Mouse (Mus musculus): Measurements from ENCODE around the gene Inpp1. TPM values are rescaled to one million over a fixed set of nuclear protein-coding genes. Genes with fewer than 3 reads are reported as not detected.

Gene Inpp1
- polyA plus RNA-seq, 1 experiment from 2014 or later = 3.3 TPM

DNA sequence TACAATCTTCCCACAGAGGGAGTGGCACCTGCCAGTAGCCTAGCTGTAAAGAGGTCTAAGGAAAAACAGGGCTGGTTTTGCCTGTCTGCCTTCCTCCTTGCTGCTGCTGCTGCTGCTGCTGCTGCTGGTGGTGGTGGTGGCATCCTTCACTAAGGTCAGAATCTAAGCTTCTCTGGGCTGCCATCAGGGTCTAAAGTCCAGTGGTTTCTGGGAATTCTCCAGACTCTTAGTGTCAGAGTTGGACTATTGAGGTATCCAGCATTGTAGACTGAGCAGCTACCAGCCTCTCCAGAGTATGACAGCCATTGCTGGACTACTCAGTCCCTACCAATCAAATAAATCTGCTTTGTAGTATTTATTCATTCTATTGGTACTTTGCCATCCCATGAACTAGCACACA is 24.8 kb downstream of the Inpp1 start:
- H3K9me3 ChIP-seq (replicated peaks) = no peaks in the 10 kb centered on the region
- H3K9ac ChIP-seq = no peak overlapping the region
- no peaks in the 10 kb centered on the region for H3K27me3 ChIP-seq
- no peak for DNase-seq
- H3K4me1 ChIP-seq (replicated peaks) = no peaks in the 10 kb centered on the region
- ATAC-seq (ENCODE audit: low read depth) = no peak
- 0 out of 2 replicates have a peak, but pooled peaks cover 9% of the 10 kb centered on the region for H3K36me3 ChIP-seq
- H3K27ac ChIP-seq = no peak overlapping the region
- no peak overlapping the region for H3K4me3 ChIP-seq (replicated peaks)
- H3K4me2 ChIP-seq = no peak overlapping the region

DNA sequence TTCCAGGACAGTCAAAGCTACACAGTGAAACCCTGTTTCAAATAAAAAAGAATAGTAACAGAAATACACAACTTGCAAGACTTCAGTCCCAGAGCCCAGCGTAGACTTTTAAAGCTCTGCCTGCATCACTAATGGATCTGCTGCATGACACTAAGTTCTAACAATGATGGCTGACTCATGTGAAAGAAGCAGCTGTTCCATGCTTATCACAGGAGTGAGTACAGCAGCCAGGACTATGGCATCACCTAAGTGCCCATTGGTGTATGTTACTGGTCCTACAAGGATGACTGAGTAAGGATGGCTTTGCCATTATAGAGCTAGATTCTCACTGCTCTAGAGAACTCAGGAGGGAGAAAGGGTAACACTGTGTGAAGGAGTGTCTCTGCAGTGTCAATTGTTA is 30.2 kb downstream of the Inpp1 start:
- Histone ChIP-seq H3K9ac (no peak overlapping the region), H3K4me3 (replicated peaks) (no peak overlapping the region), H3K27ac (no peak overlapping the region), H3K4me2 (no peak overlapping the region), H3K9me3 (replicated peaks) (no peaks in the 10 kb centered on the region), H3K36me3 (0 out of 2 replicates have a peak, but pooled peaks cover 9% of the 10 kb centered on the region), H3K4me1 (replicated peaks) (no peaks in the 10 kb centered on the region), H3K27me3 (no peaks in the 10 kb centered on the region)
- WGBS (ENCODE audit: insufficient replicate concordance) = 68% methylated on average over 1 of the region's 1 CpGs
- DNase-seq (no peak), ATAC-seq (ENCODE audit: low read depth) (no peak)

DNA sequence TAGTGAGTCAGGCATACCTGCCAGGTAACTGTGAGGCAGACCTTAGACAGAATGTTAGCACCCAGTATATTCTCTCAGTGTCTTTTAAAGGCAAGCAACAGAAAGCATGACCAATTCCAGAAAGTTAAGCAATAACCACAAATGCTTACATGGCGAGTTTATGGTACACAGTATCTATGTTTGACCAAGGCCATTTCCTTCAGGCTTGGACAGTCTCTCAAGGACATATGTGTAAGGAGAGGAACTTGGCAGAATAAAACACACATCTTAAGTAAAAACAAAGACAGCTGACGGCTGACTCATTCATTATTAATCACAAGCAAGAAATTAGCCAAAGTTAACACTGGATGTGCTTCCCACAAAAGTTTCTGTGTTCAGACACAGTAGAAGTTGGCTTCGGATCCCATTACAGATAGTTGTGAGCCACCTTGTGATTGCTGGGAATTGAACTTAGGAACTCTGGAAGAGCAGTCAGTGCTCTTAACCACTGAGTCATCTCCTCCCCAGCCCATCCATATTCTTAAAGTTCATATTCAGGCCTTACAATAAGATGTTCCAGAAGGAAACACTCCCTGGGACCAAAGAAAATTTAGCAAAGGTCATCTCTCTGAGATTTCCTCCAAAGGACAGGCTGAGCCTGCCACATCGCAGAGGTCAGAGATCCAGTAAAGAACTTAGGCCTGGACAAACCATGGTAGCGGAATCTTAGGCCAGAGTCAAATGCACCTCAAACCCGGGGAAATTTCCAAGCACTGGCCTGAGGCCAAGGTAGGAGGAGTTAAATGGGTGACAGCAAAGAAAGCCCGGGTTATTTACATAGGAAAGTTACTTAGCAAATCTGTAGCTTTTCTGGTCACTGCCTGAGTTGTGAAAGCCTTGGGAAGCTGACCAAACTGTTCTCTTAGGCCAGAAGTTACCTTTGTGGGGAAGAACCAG is 52.0 kb downstream of the Inpp1 start:
- H3K9me3 ChIP-seq (replicated peaks) = no peaks in the 10 kb centered on the region
- H3K27me3 ChIP-seq = no peaks in the 10 kb centered on the region
- H3K36me3 ChIP-seq = no peaks in the 10 kb centered on the region
- no peak overlapping the region for H3K9ac ChIP-seq
- WGBS (ENCODE audit: insufficient replicate concordance) = 57% methylated on average over 7 of the region's 7 CpGs
- DNase-seq (no peak), ATAC-seq (ENCODE audit: low read depth) (no peak)
- 0 out of 2 replicates have a peak, but pooled peaks cover 3% of the 10 kb centered on the region for H3K4me1 ChIP-seq (replicated peaks)
- H3K27ac ChIP-seq = no peak overlapping the region; the same call in 1 of the 2 replicates
- no peak overlapping the region for H3K4me2 ChIP-seq
- no peak overlapping the region for H3K4me3 ChIP-seq (replicated peaks)

DNA sequence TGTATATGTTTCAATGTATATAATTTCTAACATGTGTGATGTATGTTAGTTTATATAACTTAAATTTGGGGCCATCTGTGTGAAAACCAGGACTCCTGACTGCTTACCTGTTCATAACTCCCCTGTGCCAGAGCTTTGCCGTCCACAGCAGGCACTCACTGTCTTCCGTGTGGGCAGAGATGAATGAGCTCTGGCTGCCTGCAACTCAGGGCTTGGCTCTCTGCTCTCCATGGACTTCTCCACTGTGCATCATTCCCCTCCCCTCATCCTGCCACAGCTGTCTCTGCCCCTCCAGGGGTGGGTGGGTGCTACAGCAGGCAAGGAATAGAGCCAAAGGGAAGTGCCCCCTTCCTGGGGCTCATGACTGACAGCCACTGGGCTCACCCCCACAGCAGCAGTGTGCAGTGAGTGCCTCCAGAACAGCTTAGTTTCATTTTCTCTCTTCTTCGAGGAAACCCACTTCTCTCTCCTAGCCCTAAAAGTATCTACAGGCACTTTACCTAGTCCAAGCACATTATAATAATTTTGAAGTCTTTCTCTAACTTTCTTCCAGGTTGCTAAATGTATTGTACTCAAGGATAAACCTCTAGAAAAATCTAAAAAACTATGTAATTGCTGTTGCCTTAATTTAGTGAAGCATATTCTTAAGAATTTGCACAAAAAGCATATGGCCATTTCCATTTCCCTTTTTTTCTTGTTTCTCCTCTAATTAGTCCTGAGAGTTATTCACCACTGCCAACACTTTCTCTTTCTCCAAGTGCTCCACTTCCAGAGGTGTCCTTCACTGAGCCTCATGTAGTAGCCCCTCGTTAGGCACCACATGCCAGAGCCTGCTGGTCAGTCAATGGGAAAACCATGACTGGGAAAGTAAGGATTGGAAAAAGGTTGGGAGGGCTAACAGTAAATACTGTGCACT is 53.3 kb downstream of the Inpp1 start:
- no peak overlapping the region; the same call in 1 of the 2 replicates for H3K9ac ChIP-seq
- H3K36me3 ChIP-seq = no peaks in the 10 kb centered on the region
- H3K27me3 ChIP-seq = no peaks in the 10 kb centered on the region
- H3K4me3 ChIP-seq (replicated peaks) = no peak overlapping the region
- WGBS (ENCODE audit: insufficient replicate concordance) = 32% methylated on average over 4 of the region's 4 CpGs
- H3K4me1 ChIP-seq (replicated peaks) = 0 out of 2 replicates have a peak, but pooled peaks cover 3% of the 10 kb centered on the region
- peak overlapping the region; percentile 33; the same call in 1 of the 2 replicates for H3K4me2 ChIP-seq
- DNase-seq = no peak
- ATAC-seq (ENCODE audit: low read depth) = peak; percentile 57; the same call in 1 of the 2 replicates
- H3K9me3 ChIP-seq (replicated peaks) = no peaks in the 10 kb centered on the region
- H3K27ac ChIP-seq = no peak overlapping the region

DNA sequence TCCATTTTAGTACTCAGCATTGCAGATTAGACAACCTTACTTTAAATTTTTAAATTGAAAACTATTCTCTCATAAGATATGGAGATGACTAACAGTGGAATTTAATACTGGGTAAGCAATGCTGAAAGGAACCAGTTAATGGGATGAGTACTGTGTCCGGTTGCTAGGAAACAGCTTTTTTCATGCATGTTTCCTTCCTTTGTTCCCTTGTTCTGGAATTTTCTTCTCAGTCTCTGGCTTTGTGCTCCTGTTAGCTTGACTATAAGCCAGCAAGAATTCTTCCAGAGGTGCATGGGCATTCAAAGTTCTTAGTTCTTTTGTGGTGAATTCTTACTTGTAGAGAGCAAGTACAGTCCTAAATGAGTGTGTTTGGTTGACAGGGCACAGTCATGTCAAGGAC is 59.3 kb downstream of the Inpp1 start:
- WGBS (ENCODE audit: insufficient replicate concordance) = 77% methylated on average over 1 of the region's 1 CpGs
- Histone ChIP-seq H3K27me3 (no peaks in the 10 kb centered on the region), H3K36me3 (no peaks in the 10 kb centered on the region), H3K4me1 (replicated peaks) (peaks cover 2% of the 10 kb centered on the region; the same call in 1 of the 2 replicates), H3K9me3 (replicated peaks) (no peaks in the 10 kb centered on the region), H3K4me2 (no peak overlapping the region), H3K9ac (no peak overlapping the region), H3K27ac (no peak overlapping the region), H3K4me3 (replicated peaks) (no peak overlapping the region)
- ATAC-seq (ENCODE audit: low read depth) (no peak), DNase-seq (no peak)

DNA sequence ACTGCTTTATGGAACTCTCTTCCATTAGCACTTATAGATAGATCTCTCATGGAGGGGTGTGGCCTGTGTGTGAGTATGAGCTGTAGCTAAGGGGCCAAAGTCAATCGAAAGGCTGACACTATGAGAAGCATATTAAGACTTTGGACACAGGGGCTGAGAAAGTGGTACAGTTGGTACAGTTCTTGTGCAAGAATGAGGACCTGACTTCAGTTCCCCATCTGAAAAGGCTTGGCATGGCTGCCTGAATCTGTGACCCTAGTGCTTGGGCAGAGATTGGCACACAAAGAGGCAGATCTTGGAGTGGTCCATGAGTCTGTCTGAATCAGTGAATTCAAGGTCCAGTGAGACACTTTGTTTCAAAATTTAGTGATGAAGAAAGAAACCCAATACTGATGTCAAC is 63.2 kb downstream of the Inpp1 start:
- Histone ChIP-seq H3K4me2 (no peak overlapping the region), H3K9ac (no peak overlapping the region), H3K27ac (no peak overlapping the region), H3K4me1 (replicated peaks) (peaks cover 8% of the 10 kb centered on the region; the same call in 1 of the 2 replicates), H3K4me3 (replicated peaks) (no peak overlapping the region), H3K9me3 (replicated peaks) (no peaks in the 10 kb centered on the region), H3K27me3 (no peaks in the 10 kb centered on the region), H3K36me3 (no peaks in the 10 kb centered on the region)
- WGBS (ENCODE audit: insufficient replicate concordance) = 74% methylated on average over 1 of the region's 1 CpGs
- ATAC-seq (ENCODE audit: low read depth) (no peak), DNase-seq (no peak)

DNA sequence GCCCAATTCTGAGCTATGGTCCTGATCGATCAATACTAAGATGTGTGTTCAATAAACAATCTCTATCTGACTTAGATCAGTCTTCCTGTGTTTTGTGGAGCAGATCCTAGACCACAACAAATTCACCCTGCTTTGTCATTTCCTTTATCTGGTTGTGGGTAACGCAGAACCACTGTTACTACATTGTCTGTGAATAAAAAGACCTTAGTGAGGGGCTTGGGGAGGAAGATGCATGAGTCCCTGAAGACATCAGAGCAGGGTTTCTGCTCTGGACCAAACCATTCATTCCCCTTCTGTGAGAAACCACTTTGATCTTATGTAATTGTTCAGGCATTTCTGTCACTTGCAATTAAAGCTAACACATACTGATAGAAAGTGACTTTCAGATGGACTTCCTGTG is 63.7 kb downstream of the Inpp1 start:
- H3K4me2 ChIP-seq = no peak overlapping the region
- WGBS (ENCODE audit: insufficient replicate concordance) = 27% methylated on average over 2 of the region's 2 CpGs
- H3K9ac ChIP-seq = no peak overlapping the region
- no peak overlapping the region for H3K4me3 ChIP-seq (replicated peaks)
- peaks cover 8% of the 10 kb centered on the region; the same call in 1 of the 2 replicates for H3K4me1 ChIP-seq (replicated peaks)
- no peaks in the 10 kb centered on the region for H3K36me3 ChIP-seq
- no peak for DNase-seq
- ATAC-seq (ENCODE audit: low read depth) = no peak
- H3K27ac ChIP-seq = no peak overlapping the region
- H3K27me3 ChIP-seq = no peaks in the 10 kb centered on the region
- H3K9me3 ChIP-seq (replicated peaks) = no peaks in the 10 kb centered on the region

DNA sequence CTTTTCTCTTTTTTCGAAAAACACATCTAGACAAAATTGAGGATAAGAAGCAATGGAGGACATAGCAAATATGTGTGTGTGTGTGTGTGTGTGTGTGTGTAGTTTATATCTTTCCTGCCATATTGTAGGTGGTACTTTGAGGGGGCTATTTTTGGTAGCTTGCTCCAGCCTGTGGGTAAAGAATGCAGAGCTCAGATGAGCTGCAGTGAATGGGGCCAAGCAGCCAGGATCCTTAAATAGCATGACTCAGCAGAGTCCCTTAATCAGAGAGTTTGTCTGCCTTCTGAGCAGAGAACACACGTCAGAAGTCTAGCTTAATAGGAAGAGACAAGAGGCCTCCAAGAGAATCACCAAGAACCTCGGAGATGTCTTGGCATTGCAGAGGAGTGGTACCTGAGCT is 64.8 kb downstream of the Inpp1 start:
- Histone ChIP-seq H3K9me3 (replicated peaks) (no peaks in the 10 kb centered on the region), H3K36me3 (no peaks in the 10 kb centered on the region), H3K4me1 (replicated peaks) (peaks cover 8% of the 10 kb centered on the region; the same call in 1 of the 2 replicates), H3K27ac (no peak overlapping the region), H3K4me2 (no peak overlapping the region), H3K4me3 (replicated peaks) (no peak overlapping the region), H3K9ac (no peak overlapping the region), H3K27me3 (no peaks in the 10 kb centered on the region)
- DNase-seq = no peak
- ATAC-seq (ENCODE audit: low read depth) = no peak
- WGBS (ENCODE audit: insufficient replicate concordance) = 20% methylated on average over 3 of the region's 3 CpGs

DNA sequence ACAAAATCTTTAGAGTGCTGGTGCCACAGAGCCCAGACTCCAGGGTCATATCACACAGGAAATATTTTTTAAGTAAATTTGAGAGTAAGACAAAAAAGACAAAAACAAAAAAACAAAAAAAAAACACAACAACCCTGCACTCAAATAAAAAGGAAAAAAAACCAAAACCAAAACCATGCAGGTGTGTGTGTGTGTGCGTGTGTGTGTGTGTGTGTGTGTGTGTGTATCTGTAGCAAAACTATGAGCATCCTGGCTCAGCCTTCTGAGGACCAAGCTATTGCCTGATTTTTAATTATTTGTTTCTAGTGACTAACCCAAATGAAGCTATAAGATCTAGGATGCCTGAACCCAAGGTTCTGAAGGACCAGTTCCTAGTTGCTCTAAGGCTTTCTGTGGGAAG is 65.9 kb downstream of the Inpp1 start:
- 62% methylated on average over 1 of the region's 1 CpGs for WGBS (ENCODE audit: insufficient replicate concordance)
- H3K27me3 ChIP-seq = no peaks in the 10 kb centered on the region
- ATAC-seq (ENCODE audit: low read depth) (no peak), DNase-seq (no peak)
- H3K36me3 ChIP-seq = no peaks in the 10 kb centered on the region
- H3K4me1 ChIP-seq (replicated peaks) = peaks cover 8% of the 10 kb centered on the region; the same call in 1 of the 2 replicates
- no peak overlapping the region for H3K9ac ChIP-seq
- no peak overlapping the region for H3K27ac ChIP-seq
- no peak overlapping the region for H3K4me3 ChIP-seq (replicated peaks)
- no peaks in the 10 kb centered on the region for H3K9me3 ChIP-seq (replicated peaks)
- H3K4me2 ChIP-seq = no peak overlapping the region

DNA sequence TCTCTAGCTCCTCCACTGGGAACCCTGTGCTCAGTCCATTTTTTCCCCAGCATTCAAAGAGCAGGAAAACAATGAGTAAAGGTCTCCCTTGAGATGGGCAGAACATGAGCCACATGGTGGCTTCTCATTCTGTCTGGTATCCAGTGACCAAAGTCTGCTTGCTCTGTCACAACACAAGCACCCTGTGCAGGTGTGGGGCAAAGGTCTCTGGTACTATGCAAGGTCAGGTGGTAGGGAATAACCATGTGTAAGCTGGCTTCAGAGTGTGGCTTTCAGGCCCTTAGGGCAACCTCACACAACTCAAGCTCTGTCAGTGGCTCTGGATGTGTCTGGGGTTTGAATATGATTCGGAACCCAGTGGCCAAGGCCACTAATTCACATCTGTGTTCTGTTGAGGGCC is 67.5 kb downstream of the Inpp1 start:
- no peaks in the 10 kb centered on the region for H3K9me3 ChIP-seq (replicated peaks)
- H3K4me3 ChIP-seq (replicated peaks) = no peak overlapping the region
- no peaks in the 10 kb centered on the region for H3K27me3 ChIP-seq
- H3K9ac ChIP-seq = no peak overlapping the region
- no peak overlapping the region for H3K27ac ChIP-seq
- no peak overlapping the region for H3K4me2 ChIP-seq
- H3K4me1 ChIP-seq (replicated peaks) = peaks cover 8% of the 10 kb centered on the region; the same call in 1 of the 2 replicates
- DNase-seq (no peak), ATAC-seq (ENCODE audit: low read depth) (peak; percentile 83)
- H3K36me3 ChIP-seq = no peaks in the 10 kb centered on the region
- 74% methylated on average over 1 of the region's 1 CpGs for WGBS (ENCODE audit: insufficient replicate concordance)

DNA sequence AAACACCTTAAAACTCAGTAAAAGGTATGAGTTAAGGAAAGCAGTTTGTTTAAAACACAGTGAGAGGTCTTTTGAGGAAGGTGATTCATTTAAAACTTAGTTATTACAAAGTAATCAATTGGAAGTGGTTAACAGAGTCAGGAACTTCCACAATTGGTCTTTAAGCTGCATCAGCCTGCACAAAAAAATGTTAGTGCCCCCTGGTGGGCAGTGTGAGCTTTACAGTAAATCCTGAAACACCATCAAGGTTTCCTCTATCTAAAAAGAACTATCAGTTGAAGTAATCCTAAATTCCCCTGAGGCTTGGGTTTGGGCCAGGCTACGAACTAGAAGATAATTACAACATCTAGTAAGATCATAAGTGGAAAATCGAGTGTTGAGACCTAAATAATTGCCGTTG is 69.2 kb downstream of the Inpp1 start:
- Histone ChIP-seq H3K9ac (no peak overlapping the region), H3K9me3 (replicated peaks) (no peaks in the 10 kb centered on the region), H3K27ac (no peak overlapping the region), H3K4me3 (replicated peaks) (no peak overlapping the region), H3K4me1 (replicated peaks) (peaks cover 7% of the 10 kb centered on the region; the same call in 1 of the 2 replicates), H3K36me3 (no peaks in the 10 kb centered on the region), H3K27me3 (no peaks in the 10 kb centered on the region), H3K4me2 (no peak overlapping the region)
- peak; percentile 15 for DNase-seq
- ATAC-seq (ENCODE audit: low read depth) = no peak
- WGBS (ENCODE audit: insufficient replicate concordance) = 15% methylated on average over 3 of the region's 3 CpGs
